Mouse (Mus musculus) heart, adult 9 months (tissue): ENCODE measurements around the gene Hdac9.

Experiments
- DNase-seq, 2 experiments: peaks; one replicate each; pipeline ENCODE4 v3.0.0; 2022; ENCODE audit warnings: low spot score in 2 of 2

The Hdac9 gene

DNA sequence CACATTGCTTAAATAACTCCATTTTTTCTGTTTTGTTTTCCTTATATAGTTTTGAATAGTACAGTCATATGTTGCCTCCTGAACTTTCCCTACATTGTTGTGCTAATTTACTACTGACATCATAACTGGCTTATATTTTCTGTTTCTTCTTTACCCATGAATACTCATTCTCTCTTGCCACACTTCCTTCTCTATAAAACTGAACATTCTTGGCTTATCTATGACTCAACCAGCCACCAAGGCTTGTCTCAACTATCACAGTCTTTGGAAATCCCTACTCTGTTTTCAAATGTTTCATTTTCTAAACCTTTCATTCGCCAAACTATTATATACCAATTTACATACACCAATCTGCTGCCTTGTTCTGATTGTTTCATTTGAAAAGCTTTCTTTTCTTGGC lies 108.7 kb downstream of the Hdac9 start:
- no peak for DNase-seq

DNA sequence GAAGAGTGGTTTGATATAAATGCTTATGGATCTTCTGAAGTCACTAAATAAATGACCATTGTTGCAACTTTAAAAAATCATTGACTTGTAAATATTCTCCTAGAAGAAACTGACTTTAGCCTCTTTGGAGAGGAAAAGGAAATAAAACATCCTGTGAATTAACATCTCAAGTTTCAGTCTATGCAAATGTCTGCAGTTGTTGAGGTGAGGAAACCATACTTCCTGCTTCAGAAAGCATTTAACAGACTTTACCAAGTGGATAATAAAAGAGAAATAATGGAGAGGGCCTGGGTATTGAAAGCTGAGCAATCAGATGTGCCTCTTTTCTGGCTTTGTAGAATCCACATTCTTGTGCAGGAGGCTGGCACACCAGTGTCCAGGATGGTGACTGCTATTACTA lies 110.4 kb downstream of the Hdac9 start:
- DNase-seq, result no peak

DNA sequence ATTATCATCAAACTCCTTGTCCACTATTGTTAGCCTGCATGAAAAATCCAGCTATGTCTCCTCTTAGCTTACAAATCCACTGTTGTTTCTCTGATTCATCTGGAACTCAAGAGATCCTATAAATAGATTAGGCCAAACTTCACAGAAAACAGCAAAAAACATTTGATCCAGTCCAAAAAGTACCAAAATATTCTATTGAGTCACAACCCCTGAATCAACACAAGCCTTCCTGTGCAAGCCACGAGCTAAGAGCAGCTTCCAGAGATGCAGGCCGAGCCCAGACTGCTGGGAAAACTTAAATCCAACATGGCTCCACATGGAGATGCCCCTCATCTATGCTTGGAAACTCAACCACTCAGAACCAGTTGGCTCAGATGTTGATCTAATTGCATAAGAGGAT lies 113.2 kb downstream of the Hdac9 start:
- no peak for DNase-seq

DNA sequence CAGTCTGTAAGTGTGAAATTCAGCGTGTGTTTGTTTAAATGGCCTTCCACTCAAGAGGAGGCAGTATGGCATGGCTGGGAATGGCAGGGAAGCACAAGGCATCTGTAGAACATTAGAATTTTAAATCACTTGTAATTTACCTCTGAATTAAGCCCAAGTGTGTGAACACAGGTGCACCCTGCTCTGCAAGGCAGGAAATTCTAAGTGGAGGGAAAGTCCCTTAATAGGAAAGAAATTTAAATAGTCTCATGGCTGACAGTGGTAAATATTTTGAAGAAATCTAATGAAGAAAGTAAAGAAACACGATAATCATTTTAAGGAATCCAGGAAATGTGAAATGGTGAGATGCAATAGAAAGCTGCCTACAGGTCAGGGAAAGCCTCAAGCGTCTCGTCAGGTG lies 114.6 kb downstream of the Hdac9 start:
- DNase-seq, result no peak

DNA sequence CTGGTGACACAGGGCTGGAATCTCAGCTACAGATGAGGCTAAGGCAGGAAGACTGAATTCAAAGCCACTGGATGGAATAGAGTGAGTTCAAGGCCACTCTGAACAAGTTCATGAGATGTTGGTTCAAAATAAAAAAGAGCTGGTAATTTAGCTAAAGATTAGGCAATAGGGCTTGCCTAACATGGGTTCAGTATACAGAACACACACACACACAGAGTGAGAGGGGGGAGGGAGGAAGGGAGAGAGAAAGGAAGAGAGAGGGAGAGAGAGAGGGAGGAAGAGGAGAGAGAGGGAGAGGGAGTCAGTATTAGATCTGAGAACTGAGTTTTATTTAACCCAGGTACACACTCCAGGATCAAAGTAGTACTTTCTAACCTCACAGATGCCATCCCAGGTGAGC lies 115.1 kb downstream of the Hdac9 start:
- no peak for DNase-seq

DNA sequence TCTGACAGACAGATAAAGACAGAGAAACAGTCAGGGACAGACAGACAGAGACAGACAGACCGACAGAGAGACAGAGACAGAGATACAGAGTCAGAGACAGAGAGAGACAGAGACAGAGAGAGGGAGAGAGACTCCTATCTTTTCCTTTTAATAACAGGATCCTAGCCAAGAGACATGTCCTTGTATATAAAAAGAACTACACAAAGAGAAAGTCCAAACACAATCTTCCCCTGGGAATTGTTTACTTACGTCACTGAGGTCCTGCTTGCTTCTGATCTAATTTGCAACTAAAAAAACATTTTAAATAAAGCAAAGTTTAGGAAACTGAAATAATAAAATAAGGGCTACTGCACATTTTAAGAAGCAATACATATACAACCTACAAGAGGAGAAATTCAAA lies 119.5 kb downstream of the Hdac9 start:
- DNase-seq, result peak in 1 of 2 experiments; percentile 35

DNA sequence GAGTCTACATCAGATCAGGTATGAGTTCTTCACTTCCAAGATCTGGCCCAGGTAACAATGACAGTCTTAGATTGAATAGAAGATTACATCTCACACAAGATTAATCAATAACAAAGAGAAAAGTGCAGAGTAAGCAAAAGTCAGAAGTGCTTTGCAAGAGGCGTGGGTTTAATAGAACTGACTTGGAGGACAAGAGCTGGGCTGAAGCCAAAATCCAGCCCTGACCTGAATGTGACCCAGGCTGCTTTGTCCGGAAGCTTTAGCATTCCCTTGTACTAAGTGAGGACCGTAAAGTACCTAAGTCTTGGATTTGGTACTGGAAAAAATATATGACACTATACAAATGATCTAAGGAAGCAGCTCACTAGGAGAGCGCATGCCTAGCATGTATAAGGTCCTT lies 121.4 kb downstream of the Hdac9 start:
- DNase-seq, result no peak

GRCm38 (mm10) chr12:34792113-34792452 lies 124.8 kb downstream of the Hdac9 start:
- DNase-seq, result no peak

DNA sequence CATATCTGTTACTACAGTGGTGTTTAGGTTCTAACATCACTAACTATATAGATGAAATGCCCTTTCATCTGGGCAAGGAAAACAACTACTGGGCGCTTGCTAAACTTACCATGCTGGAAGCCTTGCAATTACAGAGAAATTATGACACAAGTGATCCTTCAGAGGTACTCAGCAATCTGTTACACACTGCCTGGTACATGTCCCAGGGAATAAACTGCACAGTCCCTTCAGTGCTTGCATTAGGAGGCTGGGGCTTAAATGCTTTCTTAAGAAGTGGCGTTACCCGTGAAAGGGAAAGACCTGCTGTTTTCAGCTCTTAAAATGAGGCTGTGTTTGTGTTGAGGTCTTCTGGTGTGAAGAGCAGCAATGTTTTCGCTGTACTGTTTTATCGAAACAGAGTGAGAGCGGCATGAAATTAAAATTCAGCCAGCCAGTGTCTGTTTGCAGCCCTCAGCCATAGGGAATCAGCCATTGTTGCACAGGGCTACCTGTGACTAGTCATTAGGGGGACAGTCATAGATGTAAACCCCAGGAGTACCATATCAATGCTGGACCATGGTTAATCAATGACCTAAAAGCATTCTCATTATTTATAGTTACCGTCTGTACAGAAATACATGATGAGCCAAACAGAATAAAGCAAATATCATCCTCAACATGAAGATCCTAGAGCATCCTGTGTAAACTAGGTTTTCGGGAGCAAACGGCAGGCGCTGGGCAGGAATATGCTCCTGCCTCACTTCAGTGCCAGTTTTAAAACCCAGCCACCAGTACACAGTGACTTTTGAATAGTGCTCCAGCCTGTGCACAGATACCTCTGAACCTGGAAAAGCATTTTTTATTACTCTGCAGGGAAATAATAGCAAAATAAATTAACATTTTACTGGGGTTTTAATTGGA lies 125.4 kb downstream of the Hdac9 start:
- DNase-seq, result no peak

DNA sequence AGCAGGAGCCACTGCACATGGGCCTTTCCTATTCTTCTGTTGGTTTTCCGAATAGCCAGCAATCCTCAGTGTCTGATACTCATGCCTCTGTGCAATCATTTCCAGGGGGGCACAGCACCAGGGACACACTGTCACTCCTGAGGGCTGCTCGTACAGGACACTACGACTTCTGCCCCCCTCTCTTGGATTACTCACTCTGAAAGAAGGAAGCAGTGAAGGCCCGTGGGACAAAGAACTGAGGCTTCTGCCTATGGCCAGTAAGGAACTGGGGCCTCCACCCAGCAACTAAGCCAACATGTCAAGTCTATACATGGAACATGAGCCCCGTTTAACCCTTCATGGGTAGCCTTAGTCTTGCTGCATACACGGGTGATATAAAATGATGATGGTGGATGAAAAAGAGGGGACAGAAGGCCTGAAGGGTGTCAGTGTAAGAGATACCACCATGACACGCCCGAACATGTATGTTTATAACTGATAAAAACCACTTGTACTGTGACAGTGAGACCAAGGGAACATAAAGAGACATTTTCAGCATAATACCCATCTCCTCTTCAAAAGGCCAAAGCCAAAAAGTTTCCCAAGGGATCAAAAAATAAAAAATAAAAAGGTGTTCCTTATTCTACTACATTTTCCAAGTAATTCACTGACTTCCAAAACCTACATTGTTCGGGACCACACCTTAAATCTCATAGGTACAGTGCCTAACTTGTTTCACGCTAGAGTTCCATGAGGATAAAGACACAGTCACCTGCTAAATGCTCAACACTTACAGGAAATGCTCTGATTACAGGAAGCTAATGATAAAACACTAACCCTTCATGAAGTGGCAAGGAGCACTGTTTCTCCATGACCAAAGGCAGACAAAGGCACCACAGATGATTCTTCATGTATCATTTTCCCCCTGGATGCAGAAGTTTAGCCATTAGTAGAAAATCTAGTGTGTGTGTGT lies 127.6 kb downstream of the Hdac9 start:
- DNase-seq, result no peak

DNA sequence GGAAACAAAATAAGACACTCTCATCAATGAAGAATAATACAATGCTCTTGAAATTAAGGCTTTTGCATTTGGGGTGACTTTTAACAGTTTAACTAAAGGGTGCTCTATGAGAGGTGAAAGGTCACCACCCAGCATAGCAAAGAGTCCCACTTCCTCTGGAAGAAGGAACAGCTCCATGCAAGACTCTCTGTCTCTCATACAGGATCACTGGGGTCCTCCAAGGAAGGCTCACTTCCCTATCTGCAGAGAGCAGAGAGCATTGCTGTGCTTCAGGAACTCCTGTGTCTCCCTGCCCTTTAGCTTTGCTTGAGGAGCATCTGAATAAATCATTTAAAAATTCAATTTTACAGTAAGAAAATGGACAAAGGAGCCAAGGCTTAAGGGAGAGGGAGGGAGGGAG lies 129.5 kb downstream of the Hdac9 start:
- DNase-seq, result no peak

DNA sequence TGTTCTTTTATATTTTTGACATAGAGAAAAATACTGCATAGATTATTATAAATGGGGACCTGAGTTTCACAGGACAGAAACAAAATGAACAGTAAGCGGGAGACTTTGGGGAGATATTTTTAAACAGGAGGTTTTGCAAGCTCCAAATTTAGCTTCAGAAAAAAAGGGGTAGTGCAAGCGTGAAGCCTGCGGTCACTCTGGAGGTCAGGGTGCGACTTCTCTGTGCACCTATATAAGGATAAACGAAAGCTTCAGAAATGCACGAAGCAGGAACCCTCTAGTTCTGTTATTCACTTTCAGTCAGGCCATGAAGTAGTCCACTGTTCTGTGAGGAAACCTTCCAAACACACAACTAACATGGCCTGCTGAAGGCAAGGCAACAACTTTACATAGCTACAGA lies 133.3 kb downstream of the Hdac9 start:
- peak in 1 of 2 experiments; percentile 17 for DNase-seq

DNA sequence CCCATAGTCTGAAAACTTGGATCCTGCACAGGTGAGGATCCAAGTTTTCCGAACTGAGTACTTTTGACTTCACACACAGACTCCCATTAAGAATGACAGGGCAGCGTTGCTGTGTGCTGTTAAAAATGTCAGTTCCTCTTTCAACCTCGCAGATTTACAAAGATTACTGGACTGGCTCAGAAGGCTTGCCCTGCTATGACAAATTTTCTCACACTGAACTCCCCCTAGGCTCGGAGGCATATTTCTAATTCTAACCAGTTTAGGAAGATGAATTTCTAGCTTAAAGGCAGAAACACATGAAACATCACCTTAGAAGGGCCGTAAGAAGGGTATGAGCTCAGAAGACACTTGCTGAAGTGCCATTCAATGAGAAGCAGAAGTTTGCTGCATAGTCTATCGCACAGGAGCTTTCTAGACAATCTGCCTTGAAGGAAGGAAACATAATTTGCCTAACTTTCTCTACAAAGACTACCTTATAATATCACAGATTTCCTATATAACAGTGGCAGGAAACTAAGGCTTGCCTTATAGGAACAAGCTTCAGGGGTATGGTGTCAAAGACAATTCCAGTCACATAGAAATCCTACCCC lies 137.4 kb downstream of the Hdac9 start:
- DNase-seq, result no peak

- no peak for DNase-seq
These were observed 140.7 kb downstream of the Hdac9 start for GRCm38 (mm10) chr12:34776170-34776569.

- DNase-seq, result no peak
These were observed 142.8 kb downstream of the Hdac9 start for GRCm38 (mm10) chr12:34774071-34774470.

- DNase-seq, result no peak
These were observed 149.6 kb downstream of the Hdac9 start for GRCm38 (mm10) chr12:34767226-34767775.

DNA sequence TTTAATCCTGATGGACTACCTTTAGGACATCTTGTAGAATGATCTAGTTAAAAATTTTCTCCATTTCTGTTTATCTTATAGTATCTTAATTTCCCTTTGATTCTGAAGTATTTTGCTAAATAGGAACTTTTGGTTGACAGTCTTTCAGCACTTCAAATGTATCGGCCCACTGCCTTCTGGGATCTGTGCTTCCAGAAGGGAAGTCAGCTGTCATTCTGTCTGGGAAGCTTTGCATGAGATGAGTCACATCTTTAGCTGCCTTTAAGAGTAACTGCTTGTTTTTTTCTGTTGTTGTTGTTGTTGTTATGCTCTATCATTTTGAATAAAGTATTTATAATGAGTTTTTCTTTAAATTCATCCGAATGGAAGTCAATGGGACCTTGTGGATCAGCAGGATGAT lies 169.6 kb downstream of the Hdac9 start:
- no peak for DNase-seq

DNA sequence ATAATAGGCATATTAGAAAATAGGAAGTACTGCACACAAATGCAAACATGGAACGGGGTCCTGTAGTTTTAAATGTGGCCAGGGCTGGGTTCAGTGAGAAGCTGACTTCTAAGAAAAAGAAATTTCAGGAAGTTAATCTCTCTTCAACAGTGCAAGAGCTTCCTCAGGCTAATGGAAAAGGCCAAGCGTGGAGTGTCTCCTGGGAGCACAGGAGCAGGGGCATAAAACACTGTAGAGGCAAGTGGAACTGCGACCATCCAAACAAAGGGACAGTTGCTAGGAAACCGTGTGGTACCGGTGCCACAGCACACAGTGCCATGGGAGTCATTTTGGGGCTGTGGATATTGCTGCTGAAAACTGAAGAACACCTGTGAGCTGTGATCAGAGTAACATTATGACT lies 191.7 kb downstream of the Hdac9 start:
- DNase-seq, result no peak

- no peak for DNase-seq
These were observed 192.6 kb downstream of the Hdac9 start for GRCm38 (mm10) chr12:34724274-34724673.

DNA sequence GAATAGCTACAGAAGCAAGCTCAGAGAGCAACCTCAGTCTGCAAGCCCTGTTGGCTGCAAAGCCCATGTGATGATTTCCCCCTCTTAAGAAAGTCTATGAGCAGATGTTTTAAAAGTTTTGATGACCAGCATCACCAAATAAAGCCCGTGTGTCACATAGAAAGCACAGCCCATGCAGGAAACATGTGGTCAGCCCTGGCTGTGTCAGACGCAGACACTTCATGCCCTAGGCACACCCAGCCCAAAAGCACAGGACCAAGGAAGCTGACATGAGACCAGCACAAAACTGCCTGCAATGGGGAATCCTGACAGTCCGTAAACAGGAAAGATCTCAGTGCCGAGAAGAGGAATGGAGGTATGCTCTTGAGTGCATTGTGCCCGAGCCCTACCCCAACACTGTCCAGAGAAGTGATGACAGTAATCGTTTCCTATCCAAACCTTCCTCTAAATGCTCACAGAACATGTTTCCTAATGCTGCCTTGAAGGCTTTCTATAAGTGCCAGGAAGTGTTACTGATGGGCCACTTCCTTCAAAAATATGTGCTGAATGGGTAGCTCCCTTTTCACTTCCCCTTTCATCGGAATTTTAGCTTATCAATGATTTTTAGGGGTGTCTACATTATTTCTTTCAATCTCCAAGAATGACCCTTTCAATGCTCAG lies 193.9 kb downstream of the Hdac9 start:
- peak; percentile 20 to 58 for DNase-seq

DNA sequence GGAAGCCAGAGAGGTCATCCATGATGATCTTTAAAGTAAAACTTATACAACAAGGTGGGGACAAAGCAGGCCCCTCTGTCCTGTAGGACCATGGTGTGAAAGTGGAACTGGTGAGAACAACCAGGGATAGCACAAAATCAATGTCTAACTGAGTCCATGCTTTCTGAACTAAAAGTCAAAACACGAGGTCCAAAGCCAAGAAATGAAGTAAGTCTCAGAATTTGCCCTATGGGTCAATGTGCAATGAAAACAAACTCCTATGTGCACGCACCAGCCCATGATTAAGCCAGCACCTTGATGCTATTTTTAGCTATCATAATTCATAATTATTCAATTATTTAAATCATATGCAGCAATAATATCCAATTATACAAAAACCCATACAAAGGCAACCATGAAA lies 196.0 kb downstream of the Hdac9 start:
- DNase-seq, result no peak
